Mouse (Mus musculus): ENCODE data around the gene Pla2g16.

DNA sequence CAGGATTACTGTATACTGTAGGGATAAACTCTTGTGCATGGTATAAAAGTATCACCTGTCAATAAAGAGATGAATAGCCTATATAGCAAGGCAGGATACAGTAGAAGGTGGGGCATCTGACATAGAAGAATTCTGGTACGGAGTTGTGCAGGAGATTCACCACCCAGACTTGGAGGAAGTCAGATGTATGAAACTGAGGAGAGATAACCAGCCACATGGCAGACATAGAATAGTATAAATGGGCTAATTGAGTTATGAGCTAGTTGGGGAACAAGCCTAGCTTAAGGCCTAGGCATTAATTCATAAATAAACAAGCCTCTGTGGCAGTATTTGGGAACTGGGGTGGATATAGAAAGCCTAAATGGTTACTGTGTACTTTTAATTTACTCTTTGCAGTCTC is 40.8 kb upstream of the Pla2g16 start:
- TF ChIP-seq CTCF (IDR thresholded peaks at IDR 0.05; ENCODE audit: low read depth), result no peak
- no peak for TF ChIP-seq EP300 (optimal IDR thresholded peaks at IDR 0.05)
